Mouse (Mus musculus) cerebellum, adult 2 months (tissue): Measurements from ENCODE around the gene Gm45062.

Source experiments
- CTCF ChIP-seq: fragments of 200-500 bp; IDR thresholded peaks from 2 replicates; pipeline ENCODE4 v1.5.1; 2011; ENCODE audit warnings: low read depth, mild to moderate bottlenecking, control low read depth, low read length, moderate library complexity, borderline replicate concordance; ENCODE audit not compliant: insufficient read depth
- POLR2A ChIP-seq: fragments of 200-500 bp; IDR thresholded peaks from 2 replicates; pipeline ENCODE4 v1.6.1; 2011; ENCODE audit warnings: low read length, control low read depth, borderline replicate concordance; ENCODE audit not compliant: insufficient read depth

- TF ChIP-seq POLR2A (no peak), CTCF (no peak)
These were observed 244.7 kb downstream of the Gm45062 start for GRCm38 (mm10) chr6:8503953-8504352.
